In genomic region chr9:44233802-44234478, GRCm38 (mm10) we compare ENCODE assay signal across 8 mouse cellular contexts. TPM values are rescaled to one million over a fixed set of nuclear protein-coding genes. Genes with fewer than 3 reads are reported as not detected.
A peak's percentile ranks its signal among the peaks of the same experiment; 100 is the strongest.
DNase-seq lines count a peak whose midpoint lies in the region; ATAC-seq and TF ChIP-seq lines count a peak whose summit lies in the region.

Gene Cbl (minus strand): TSS chr9:44234049.

- H3K9me3 ChIP-seq in E14TG2a.4 (ENCODE audit: low read length): no peaks in the 10 kb centered on the region
- H3K9me3 ChIP-seq in forebrain, embryonic 12.5 days: no peaks in the 10 kb centered on the region
- no peaks in the 10 kb centered on the region for H3K9me3 ChIP-seq in heart, postnatal 0 days (replicated peaks; ENCODE audit: control insufficient read depth, low read length)
- no peaks in the 10 kb centered on the region for H3K9me3 ChIP-seq in liver, embryonic 16.5 days (replicated peaks; ENCODE audit: control insufficient read depth, low read length)
- no peaks in the 10 kb centered on the region for H3K9me3 ChIP-seq in neural tube, embryonic 13.5 days

- TF ChIP-seq POLR2A in testis, adult 2 months (IDR thresholded peaks at IDR 0.05; ENCODE audit: control insufficient read depth, low read depth, low read length): peak; percentile 55

- TF ChIP-seq CTCF in E14TG2a.4 (conservative IDR thresholded peaks at IDR 0.05; ENCODE audit: low read length): peak; percentile 72
- TF ChIP-seq CTCF in heart, postnatal 0 days (IDR thresholded peaks at IDR 0.05; ENCODE audit: low read depth): peak; percentile 99
- peak; percentile 96 for TF ChIP-seq CTCF in testis, adult 2 months (IDR thresholded peaks at IDR 0.05; ENCODE audit: control insufficient read depth, insufficient read depth, insufficient replicate concordance, low read depth, low read length)

- DNase-seq in c-Kit-positive CD71-positive TER-119-positive erythroid progenitor cells, embryonic 14.5 days (ENCODE audit: low spot score): peak; percentile 98
- DNase-seq in heart, postnatal 0 days (ENCODE audit: low spot score): peak; percentile 96
- DNase-seq in kidney, postnatal 4 days: peak; percentile 98 to 99

- H3K36me3 ChIP-seq in E14TG2a.4 (ENCODE audit: insufficient read depth, low read length): 0 out of 2 replicates have a peak, but pooled peaks cover 1% of the 10 kb centered on the region
- no peaks in the 10 kb centered on the region for H3K36me3 ChIP-seq in forebrain, embryonic 12.5 days (replicated peaks)
- no peaks in the 10 kb centered on the region for H3K36me3 ChIP-seq in heart, postnatal 0 days (replicated peaks; ENCODE audit: control insufficient read depth, insufficient read depth, low read length)
- no peaks in the 10 kb centered on the region for H3K36me3 ChIP-seq in liver, embryonic 16.5 days (ENCODE audit: control insufficient read depth, insufficient read depth)
- H3K36me3 ChIP-seq in neural tube, embryonic 13.5 days: no peaks in the 10 kb centered on the region
- peaks cover 1% of the 10 kb centered on the region; the same call in 1 of the 2 replicates for H3K36me3 ChIP-seq in testis, adult 2 months (ENCODE audit: control insufficient read depth, insufficient read depth, low read length)

- WGBS in forebrain, embryonic 12.5 days: under 1% methylated on average over 67 of the region's 76 CpGs
- WGBS in heart, postnatal 0 days: under 1% methylated on average over 41 of the region's 76 CpGs
- under 1% methylated on average over 73 of the region's 76 CpGs for WGBS in liver, embryonic 16.5 days (ENCODE audit: insufficient replicate concordance)
- WGBS in neural tube, embryonic 13.5 days: 1% methylated on average over 72 of the region's 76 CpGs

- H3K27ac ChIP-seq in forebrain, embryonic 12.5 days: peak within 1 kb of the TSS; percentile 96
- H3K27ac ChIP-seq in heart, postnatal 0 days (ENCODE audit: low read depth): peak within 1 kb of the TSS; percentile 88
- H3K27ac ChIP-seq in liver, embryonic 16.5 days (ENCODE audit: low read length): peak within 1 kb of the TSS; percentile 91
- peak within 1 kb of the TSS; percentile 96 for H3K27ac ChIP-seq in neural tube, embryonic 13.5 days (replicated peaks)
- H3K27ac ChIP-seq in testis, adult 2 months (ENCODE audit: control insufficient read depth, insufficient read depth, low read depth, low read length): peak within 1 kb of the TSS; percentile 97

- peak within 1 kb of the TSS; percentile 95 for H3K4me3 ChIP-seq in E14TG2a.4 (replicated peaks; ENCODE audit: low read length)
- H3K4me3 ChIP-seq in forebrain, embryonic 12.5 days (replicated peaks): peak within 1 kb of the TSS; percentile 86
- peak within 1 kb of the TSS; percentile 75 for H3K4me3 ChIP-seq in heart, postnatal 0 days (ENCODE audit: low read depth, low read length)
- H3K4me3 ChIP-seq in liver, embryonic 16.5 days (ENCODE audit: low read depth, low read length): peak within 1 kb of the TSS; percentile 98
- peak within 1 kb of the TSS; percentile 69 for H3K4me3 ChIP-seq in neural tube, embryonic 13.5 days
- peak within 1 kb of the TSS; percentile 94 for H3K4me3 ChIP-seq in testis, adult 2 months (ENCODE audit: control insufficient read depth, low read depth, low read length)

- peaks cover 25% of the 10 kb centered on the region for H3K4me1 ChIP-seq in E14TG2a.4 (replicated peaks; ENCODE audit: low read depth, low read length)
- H3K4me1 ChIP-seq in forebrain, embryonic 12.5 days: peaks cover 25% of the 10 kb centered on the region
- H3K4me1 ChIP-seq in heart, postnatal 0 days (ENCODE audit: control insufficient read depth, insufficient read depth): peaks cover 26% of the 10 kb centered on the region
- peaks cover 26% of the 10 kb centered on the region for H3K4me1 ChIP-seq in liver, embryonic 16.5 days (ENCODE audit: control insufficient read depth, low read depth, low read length)
- H3K4me1 ChIP-seq in neural tube, embryonic 13.5 days (replicated peaks): peaks cover 35% of the 10 kb centered on the region
- H3K4me1 ChIP-seq in testis, adult 2 months (ENCODE audit: control insufficient read depth, insufficient read depth, low read length): peaks cover 10% of the 10 kb centered on the region

- peak; percentile 31 for TF ChIP-seq EP300 in heart, postnatal 0 days (IDR thresholded peaks at IDR 0.05; ENCODE audit: low read depth)

- ATAC-seq in forebrain, embryonic 12.5 days (ENCODE audit: low FRiP score): peak; percentile 94
- peak; percentile 91 for ATAC-seq in heart, postnatal 0 days (ENCODE audit: insufficient read depth, low read depth)
- peak; percentile 92 for ATAC-seq in liver, embryonic 16.5 days (ENCODE audit: low read depth)
- peak; percentile 94 for ATAC-seq in neural tube, embryonic 13.5 days (ENCODE audit: low read depth)

- no peaks in the 10 kb centered on the region for H3K27me3 ChIP-seq in E14TG2a.4 (ENCODE audit: insufficient read depth, low read length)
- H3K27me3 ChIP-seq in forebrain, embryonic 12.5 days: no peaks in the 10 kb centered on the region
- H3K27me3 ChIP-seq in heart, postnatal 0 days (ENCODE audit: control insufficient read depth, insufficient read depth, low read length): no peaks in the 10 kb centered on the region
- H3K27me3 ChIP-seq in liver, embryonic 16.5 days (ENCODE audit: control insufficient read depth, insufficient read depth, low read depth, low read length): no peaks in the 10 kb centered on the region
- H3K27me3 ChIP-seq in neural tube, embryonic 13.5 days: no peaks in the 10 kb centered on the region
- no peaks in the 10 kb centered on the region for H3K27me3 ChIP-seq in testis, adult 2 months (ENCODE audit: control insufficient read depth, insufficient read depth, low read length)

- H3K9ac ChIP-seq in forebrain, embryonic 12.5 days: peak within 1 kb of the TSS; percentile 95
- peak within 1 kb of the TSS; percentile 84 for H3K9ac ChIP-seq in heart, postnatal 0 days (replicated peaks; ENCODE audit: low read depth, low read length)
- H3K9ac ChIP-seq in liver, embryonic 16.5 days (ENCODE audit: low read depth, low read length): peak within 1 kb of the TSS; percentile 95
- peak within 1 kb of the TSS; percentile 89 for H3K9ac ChIP-seq in neural tube, embryonic 13.5 days

- peak within 1 kb of the TSS; percentile 66 for H3K4me2 ChIP-seq in forebrain, embryonic 12.5 days
- H3K4me2 ChIP-seq in heart, postnatal 0 days (ENCODE audit: low read depth, low read length): peak within 1 kb of the TSS; percentile 75
- H3K4me2 ChIP-seq in liver, embryonic 16.5 days (ENCODE audit: low read depth, low read length): peak within 1 kb of the TSS; percentile 96
- peak within 1 kb of the TSS; percentile 83 for H3K4me2 ChIP-seq in neural tube, embryonic 13.5 days

RNA-seq across cellular contexts. Expression of gene Cbl, which starts in this region (rescaled TPM):
- polyA plus RNA-seq in forebrain, embryonic 12.5 days (2016; fragmentation: Nextera tagmentation; extraction: Ambion mirVana): 28.7 and 34.3 TPM in 2 replicates
- 17.6 and 18.6 TPM in 2 replicates for total RNA-seq in heart, postnatal 0 days (2014; rRNA removed; ENCODE audit: low replicate concordance)
- polyA plus RNA-seq in heart, postnatal 0 days (2015; fragmentation: Nextera tagmentation; extraction: Ambion mirVana): 4.3 and 5.2 TPM in 2 replicates
- 4.4 and 5.0 TPM in 2 replicates for polyA plus RNA-seq in liver, embryonic 16.5 days (2015; fragmentation: Nextera tagmentation; extraction: Ambion mirVana)
- polyA plus RNA-seq in neural tube, embryonic 13.5 days (2015; fragmentation: Nextera tagmentation; extraction: Ambion mirVana): 20.1 and 21.1 TPM in 2 replicates
- 45.5 and 47.9 TPM in 2 replicates for polyA plus RNA-seq in testis, adult 2 months (2012; rRNA removed)

Comparison
In these comparisons a context has a peak if more than half of its experiments do, and no peak if none do; other contexts are left out.
1. Peak in every context shown above with its lines: DNase-seq, ATAC-seq, H3K4me3 ChIP-seq and H3K27ac ChIP-seq.